Mouse (Mus musculus) kidney, postnatal 4 days (tissue): ENCODE measurements around the gene Sap25.
"Not testable (repeated sequence)": the region's sequence is repeated elsewhere in the genome, so short reads cannot be mapped to it uniquely, and the experiment has no call there.

ENCODE experiments used
- DNase-seq, 2 experiments: peaks; one replicate each; pipeline ENCODE4 v3.0.0; 2021; ENCODE audit warnings: mixed read lengths in 2 of 2

Gene Sap25

DNA sequence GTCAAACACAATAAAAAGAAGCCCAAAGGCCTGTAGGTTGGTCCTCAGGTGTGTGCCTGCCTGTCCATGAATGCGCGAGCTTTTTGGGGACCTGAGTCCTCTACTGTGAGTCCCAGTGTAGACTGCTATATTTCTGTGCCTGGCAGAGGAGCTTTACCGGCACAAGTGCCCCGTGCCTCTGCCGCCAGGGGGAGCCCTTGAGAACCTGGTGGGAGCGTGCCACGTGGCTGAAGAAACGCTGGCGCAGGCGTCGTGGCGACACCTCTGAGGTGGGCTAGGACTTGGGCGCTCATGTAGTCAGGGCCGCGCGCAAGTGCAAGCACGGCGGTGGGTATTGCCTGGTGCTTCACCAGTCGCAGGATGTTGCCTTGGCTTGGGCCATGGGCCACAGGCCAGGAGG is at the start of gene Sap25:
Gene Sap25, plus strand, starts transcription at position 281 of the 400 bp plus-strand sequence.
- DNase-seq = peak; percentile 57 to 61

DNA sequence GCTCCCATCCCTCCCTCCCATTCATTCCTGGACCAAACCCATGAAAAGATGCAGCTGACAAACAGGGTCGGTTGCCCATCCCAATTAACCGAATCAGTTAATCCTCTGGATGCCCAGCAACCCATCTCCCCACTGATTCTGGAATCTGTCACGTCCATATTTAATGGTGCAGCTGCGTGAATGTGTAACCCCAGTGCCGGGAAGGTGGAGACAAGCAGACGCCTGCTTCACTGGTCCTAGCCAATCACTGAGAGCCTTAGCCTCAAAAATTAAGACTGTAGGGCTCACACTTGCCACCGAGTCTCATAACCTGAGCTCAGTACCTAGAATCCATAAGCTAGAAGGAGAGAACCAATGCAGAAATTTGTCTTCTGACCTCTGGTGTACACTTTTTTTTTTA is 45.2 kb upstream of the Sap25 start:
- DNase-seq = no peak

- peak; percentile 14 to 47 for DNase-seq
Observed at GRCm38 (mm10) chr5:137596601-137597261, 44.4 kb upstream of the Sap25 start.

- no peak for DNase-seq
Observed at GRCm38 (mm10) chr5:137597625-137598024, 43.5 kb upstream of the Sap25 start.

DNA sequence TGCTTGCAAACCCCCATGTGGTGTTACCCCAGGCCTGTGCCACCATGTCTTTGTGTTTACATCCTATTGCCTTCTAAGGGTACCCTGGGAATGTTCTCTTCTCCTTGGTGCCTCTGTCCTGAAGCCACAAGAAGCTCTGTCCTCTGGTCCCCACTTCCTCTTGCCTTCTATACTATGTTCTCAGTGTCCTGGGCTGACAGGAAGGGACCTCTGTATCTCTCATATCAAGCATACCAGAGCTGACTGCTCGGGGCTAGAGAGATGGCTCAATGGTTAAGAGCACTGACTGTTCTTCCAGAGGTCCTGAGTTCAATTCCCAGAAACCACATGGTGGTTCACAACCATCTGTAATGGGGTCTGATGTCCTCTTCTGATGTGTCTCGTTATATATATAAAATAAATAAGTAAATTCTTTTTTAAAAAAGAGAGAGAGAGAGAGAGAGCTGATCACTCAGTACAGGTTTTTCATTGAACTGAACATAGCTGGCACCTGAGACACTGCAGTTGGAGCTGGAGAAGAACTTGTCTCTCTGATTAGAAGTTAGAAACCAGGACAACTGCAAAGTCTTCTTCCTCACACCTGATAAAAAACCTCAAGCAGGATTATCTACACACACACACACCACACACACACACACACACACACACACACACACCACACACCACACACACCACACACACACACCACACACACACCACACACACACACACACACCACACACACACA is 42.9 kb upstream of the Sap25 start:
- DNase-seq = no peak

DNA sequence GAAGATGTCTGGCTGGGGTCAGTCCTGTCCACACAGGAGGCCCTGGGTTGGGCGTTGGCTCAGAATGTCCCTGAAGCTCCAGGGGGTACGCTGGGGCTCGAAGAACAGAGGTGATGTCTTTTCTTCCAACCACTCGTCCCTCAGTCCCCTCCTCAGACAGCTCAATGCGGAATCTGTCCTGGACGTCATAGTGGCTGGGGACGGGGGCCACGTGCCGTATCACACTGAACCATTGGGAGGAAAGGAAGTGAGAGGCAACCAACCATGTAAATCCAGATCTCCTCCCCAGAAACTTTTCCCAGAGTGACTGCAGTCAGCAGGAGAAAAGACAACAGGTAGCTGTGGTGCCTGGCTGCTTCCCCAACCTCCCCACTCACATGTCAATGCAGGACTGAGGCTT is 41.5 kb upstream of the Sap25 start:
- DNase-seq = peak; percentile 15 to 40

DNA sequence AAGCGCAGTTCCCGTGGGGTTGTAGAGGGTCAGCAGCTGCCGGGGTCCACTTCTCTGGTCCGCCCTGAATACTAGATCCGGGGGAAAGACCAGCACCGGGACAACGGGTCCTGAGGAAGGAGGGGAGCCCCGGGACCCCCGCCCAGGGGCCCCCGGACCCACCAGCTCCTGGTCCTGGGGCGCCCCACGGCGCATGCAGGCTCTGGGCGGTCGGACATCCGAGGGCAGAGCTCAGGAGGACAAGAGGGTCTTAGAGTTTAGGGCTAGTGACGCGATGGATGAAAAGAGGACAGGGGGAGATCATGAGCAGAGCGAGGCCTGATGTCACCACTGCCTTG is 40.9 kb upstream of the Sap25 start:
- no peak for DNase-seq

- DNase-seq = peak; percentile 98
Observed at GRCm38 (mm10) chr5:137600619-137601364, 40.3 kb upstream of the Sap25 start, which contains the start of gene Mospd3. Gene Mospd3, minus strand, starts transcription at chr5:137601058.

GRCm38 (mm10) chr5:137601365-137601729 is 39.8 kb upstream of the Sap25 start:
- DNase-seq = peak; percentile 50 to 64

DNA sequence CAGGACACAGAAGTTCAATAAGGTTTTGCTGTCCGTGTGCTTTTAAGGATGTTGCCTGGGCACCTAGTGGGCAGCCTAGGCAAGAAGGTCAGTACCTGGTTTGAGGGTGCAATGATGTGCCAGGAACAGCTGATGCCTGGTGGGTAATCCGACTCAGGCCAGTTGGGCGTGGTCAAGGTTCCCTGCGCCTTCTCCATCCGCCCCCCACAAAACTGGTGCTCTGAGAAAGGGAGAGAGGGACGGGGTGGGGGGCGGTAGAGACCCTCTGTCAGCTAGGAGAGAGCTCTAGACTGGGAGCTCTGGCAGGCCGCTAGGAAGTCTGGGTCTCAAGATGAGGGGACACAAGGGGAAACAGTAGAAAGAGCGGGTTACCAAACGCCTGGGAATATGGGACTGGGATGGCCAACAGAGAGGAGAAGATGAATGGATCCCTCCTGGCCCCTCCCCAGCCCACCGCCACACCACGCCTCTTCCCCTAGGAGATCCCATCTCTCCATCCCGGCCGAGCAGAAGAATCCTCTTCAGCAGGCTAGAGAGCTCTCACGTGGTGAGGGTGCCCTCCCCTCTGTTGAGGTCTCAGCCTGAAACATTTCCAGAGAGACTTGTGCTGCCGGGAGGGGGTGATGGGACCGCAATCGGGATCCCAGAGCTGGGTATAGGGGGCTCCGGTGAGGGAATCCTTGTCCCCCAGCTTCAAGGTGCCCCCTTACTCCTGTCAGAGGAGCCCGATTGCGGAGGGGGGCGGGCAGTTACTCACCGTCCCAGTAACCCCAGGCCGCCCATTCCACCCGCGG is 33.1 kb upstream of the Sap25 start:
- DNase-seq = peak in 1 of 2 experiments; percentile 10

- peak; percentile 28 to 51 for DNase-seq
Observed at GRCm38 (mm10) chr5:137608654-137609190, 32.4 kb upstream of the Sap25 start.

DNA sequence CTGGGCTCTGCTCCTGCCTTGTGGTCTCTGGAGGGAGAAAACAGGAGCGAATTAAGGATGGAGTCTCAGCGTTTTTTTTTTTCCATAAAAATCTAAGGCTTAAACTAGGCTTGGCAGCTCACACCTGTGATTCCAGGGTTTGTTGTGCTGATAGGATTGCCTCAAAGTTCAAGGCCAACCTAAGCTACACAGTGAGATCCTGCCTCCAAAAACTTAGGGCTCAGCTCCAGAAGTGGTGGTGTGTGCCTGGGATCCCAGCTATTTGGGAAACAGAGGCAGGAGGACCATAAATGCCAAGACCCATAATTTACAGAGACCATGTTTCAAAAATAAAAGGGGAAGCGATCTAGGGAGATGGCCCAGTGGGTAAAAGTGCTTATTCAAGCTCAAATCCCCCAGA is 31.8 kb upstream of the Sap25 start:
- DNase-seq = no peak

GRCm38 (mm10) chr5:137610056-137610455 is 31.1 kb upstream of the Sap25 start:
- no peak for DNase-seq

DNA sequence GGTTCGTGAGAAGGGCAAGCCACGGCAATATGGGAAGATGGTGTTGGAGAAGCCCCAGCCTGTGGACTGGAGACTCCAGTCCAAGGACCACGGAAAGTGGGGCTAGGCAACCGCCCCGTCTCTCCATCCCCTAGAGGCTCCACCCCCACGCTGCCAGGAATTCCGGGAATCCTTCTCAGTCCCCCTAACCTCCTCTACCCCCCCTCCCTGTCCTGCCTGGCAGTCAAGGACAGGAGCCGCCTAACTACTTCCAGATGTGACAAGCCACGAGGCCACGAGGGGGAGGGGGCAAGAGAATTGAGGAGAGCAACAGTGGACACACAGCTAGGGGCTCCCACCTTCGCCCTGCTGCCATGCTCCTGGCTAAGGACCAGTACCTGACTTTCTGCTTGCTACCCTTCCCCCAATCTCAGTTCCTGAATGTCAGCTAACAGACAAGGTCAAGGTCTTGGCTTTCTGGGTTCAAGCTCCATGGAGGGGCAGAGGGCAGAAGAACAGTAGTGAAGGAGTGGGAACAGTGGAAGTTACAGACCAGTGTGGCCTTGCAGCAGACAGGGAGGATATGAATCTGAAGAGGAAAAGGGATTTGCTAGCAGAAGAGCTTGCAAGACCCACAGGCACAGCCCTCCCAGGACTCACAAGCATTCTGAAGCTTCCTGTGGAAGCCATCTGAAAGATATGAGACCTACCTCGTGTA is 30.4 kb upstream of the Sap25 start:
- DNase-seq = peak; percentile 85 to 92

GRCm38 (mm10) chr5:137611245-137611602 is 29.9 kb upstream of the Sap25 start:
- peak; percentile 81 to 88 for DNase-seq

DNA sequence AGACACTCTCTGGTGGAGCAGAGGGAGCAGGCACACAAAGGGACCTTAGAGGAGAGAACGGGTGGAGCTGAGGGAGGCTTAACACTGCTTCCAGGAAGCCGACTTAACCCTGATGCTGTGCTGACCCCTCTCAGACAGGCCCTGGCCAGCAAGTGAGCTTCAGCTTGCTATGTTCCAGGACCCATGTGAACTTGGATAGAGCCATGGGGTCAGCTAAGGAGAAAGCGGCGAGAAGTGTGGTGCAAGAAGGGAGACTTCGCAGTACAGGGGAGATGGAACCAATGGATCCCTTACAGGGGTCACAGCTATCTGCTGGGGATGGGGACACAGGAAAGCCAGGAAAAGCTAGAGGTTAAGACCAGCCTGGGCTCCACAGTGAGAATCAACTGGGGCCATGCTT is 28.1 kb upstream of the Sap25 start:
- no peak for DNase-seq

DNA sequence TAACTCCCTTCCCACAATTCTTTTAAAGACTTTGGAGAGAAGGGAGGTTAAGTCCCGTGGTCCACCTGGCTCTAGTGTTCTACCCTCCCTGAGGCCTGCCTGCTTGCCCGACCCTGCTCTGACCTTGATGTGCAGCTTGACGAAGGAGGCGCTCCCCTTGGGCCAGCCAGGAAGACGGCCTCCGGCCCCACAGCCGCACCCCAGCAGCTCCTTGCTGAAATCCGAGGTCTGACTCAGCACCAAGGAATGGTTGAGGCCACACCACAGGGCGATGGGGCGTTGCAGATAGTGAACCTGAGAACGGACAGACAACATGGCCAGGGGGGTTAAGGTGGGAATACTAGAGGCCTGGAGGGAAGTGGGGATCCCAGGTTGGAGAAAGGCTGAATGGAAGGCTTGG is 27.6 kb upstream of the Sap25 start, which contains the start of gene Pcolce:
Gene Pcolce, minus strand, starts transcription at position 235 of the 400 bp plus-strand sequence.
- peak; percentile 40 to 47 for DNase-seq

GRCm38 (mm10) chr5:137614921-137615320 is 26.2 kb upstream of the Sap25 start:
- DNase-seq = not testable (repeated sequence)

- no peak for DNase-seq
Observed at GRCm38 (mm10) chr5:137615347-137615746, 25.8 kb upstream of the Sap25 start.

DNA sequence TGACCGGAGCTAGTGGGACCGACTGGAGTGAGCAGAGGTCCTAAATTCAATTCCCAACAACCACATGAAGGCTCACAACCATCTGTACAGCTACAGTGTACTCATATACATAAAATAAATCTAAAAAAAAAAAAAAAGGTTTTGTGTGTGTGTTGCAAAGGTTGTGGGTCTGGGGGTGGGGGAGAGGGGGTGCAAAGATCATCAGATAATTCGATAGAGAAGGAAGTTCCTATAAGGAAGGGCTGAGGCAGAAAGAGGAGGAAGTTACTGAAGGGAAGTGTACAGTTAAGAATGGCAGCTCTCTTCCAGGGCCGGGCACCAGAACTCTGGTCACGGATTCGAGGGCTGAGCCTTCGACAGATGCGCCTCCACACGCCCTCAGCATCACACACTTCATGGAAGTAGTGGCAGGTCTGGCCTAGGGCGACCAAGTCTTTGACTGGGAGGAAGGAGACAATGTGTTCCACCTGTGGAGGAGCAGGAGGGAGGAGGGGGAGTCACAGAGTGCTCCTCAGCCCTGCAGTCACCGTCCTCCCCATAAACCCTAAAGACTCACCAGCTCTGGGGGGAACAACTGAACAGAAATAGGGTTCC is 17.1 kb upstream of the Sap25 start:
- DNase-seq = no peak

GRCm38 (mm10) chr5:137627991-137628390 is 13.1 kb upstream of the Sap25 start:
- peak in 1 of 2 experiments; percentile 65 for DNase-seq
